Mouse (Mus musculus): ENCODE measurements around the gene P2rx3. TPM values are rescaled to one million over a fixed set of nuclear protein-coding genes. Genes with fewer than 3 reads are reported as not detected.

The P2rx3 gene
- polyA plus RNA-seq, 2 experiments, result 0.69 to 0.81 TPM

- Histone ChIP-seq H3K4me3 (replicated peaks; ENCODE audit: low read length) (no peak overlapping the region), H3K4me2 (replicated peaks; ENCODE audit: low read depth, low read length, severe bottlenecking) (no peak overlapping the region), H3K9ac (ENCODE audit: low read depth, low read length, severe bottlenecking) (no peak overlapping the region), H3K27ac (replicated peaks; ENCODE audit: low read depth, low read length) (no peak overlapping the region), H3K9me3 (ENCODE audit: control insufficient read depth, low read length) (no peaks in the 10 kb centered on the region), H3K4me1 (ENCODE audit: control insufficient read depth, insufficient read depth, low read length) (no peaks in the 10 kb centered on the region), H3K36me3 (ENCODE audit: control insufficient read depth, insufficient read depth, low read length) (no peaks in the 10 kb centered on the region), H3K27me3 (ENCODE audit: control insufficient read depth, insufficient read depth, low read length) (no peaks in the 10 kb centered on the region)
- no peak for TF ChIP-seq POLR2A (IDR thresholded peaks at IDR 0.05; ENCODE audit: borderline replicate concordance, extremely low read depth, insufficient read depth, insufficient read length)
- no peak for ATAC-seq (ENCODE audit: low FRiP score, low read depth)
- WGBS, result 93% methylated on average over 2 of the region's 2 CpGs
- DNase-seq (ENCODE audit: low spot score), result no peak
These were observed 40.9 kb downstream of the P2rx3 start for GRCm38 (mm10) chr2:84996376-84996775.

GRCm38 (mm10) chr2:84987930-84988329 lies 49.3 kb downstream of the P2rx3 start, which contains the start of gene Prg3:
TSS of gene Prg3 (plus strand) at chr2:84988215.
- Histone ChIP-seq H3K4me2 (replicated peaks; ENCODE audit: low read depth, low read length, severe bottlenecking) (no peak within 1 kb of the TSS), H3K27ac (replicated peaks; ENCODE audit: low read depth, low read length) (no peak within 1 kb of the TSS), H3K9ac (ENCODE audit: low read depth, low read length, severe bottlenecking) (no peak within 1 kb of the TSS), H3K4me1 (ENCODE audit: control insufficient read depth, insufficient read depth, low read length) (no peaks in the 10 kb centered on the region), H3K36me3 (ENCODE audit: control insufficient read depth, insufficient read depth, low read length) (no peaks in the 10 kb centered on the region), H3K9me3 (ENCODE audit: control insufficient read depth, low read length) (no peaks in the 10 kb centered on the region), H3K27me3 (ENCODE audit: control insufficient read depth, insufficient read depth, low read length) (no peaks in the 10 kb centered on the region), H3K4me3 (replicated peaks; ENCODE audit: low read length) (no peak within 1 kb of the TSS)
- no peak for TF ChIP-seq POLR2A (IDR thresholded peaks at IDR 0.05; ENCODE audit: borderline replicate concordance, extremely low read depth, insufficient read depth, insufficient read length)
- no peak for DNase-seq (ENCODE audit: low spot score)
- no peak for ATAC-seq (ENCODE audit: low FRiP score, low read depth)
- 60% methylated on average over 1 of the region's 1 CpGs for WGBS

- Histone ChIP-seq H3K36me3 (ENCODE audit: control insufficient read depth, insufficient read depth, low read length) (no peaks in the 10 kb centered on the region), H3K9ac (ENCODE audit: low read depth, low read length, severe bottlenecking) (no peak within 1 kb of the TSS), H3K4me2 (replicated peaks; ENCODE audit: low read depth, low read length, severe bottlenecking) (no peak within 1 kb of the TSS), H3K27me3 (ENCODE audit: control insufficient read depth, insufficient read depth, low read length) (no peaks in the 10 kb centered on the region), H3K4me3 (replicated peaks; ENCODE audit: low read length) (no peak within 1 kb of the TSS), H3K9me3 (ENCODE audit: control insufficient read depth, low read length) (no peaks in the 10 kb centered on the region), H3K27ac (replicated peaks; ENCODE audit: low read depth, low read length) (no peak within 1 kb of the TSS), H3K4me1 (ENCODE audit: control insufficient read depth, insufficient read depth, low read length) (no peaks in the 10 kb centered on the region)
- DNase-seq (ENCODE audit: low spot score), result no peak
- no peak for TF ChIP-seq POLR2A (IDR thresholded peaks at IDR 0.05; ENCODE audit: borderline replicate concordance, extremely low read depth, insufficient read depth, insufficient read length)
- no peak for ATAC-seq (ENCODE audit: low FRiP score, low read depth)
- WGBS, result 60% methylated on average over 1 of the region's 1 CpGs
These were observed 57.1 kb downstream of the P2rx3 start, which contains the start of gene Prg2 for GRCm38 (mm10) chr2:84980188-84980587. TSS of gene Prg2 (plus strand) at chr2:84980461.

GRCm38 (mm10) chr2:84975580-84975979 lies 61.7 kb downstream of the P2rx3 start:
- DNase-seq (ENCODE audit: low spot score) (no peak), ATAC-seq (ENCODE audit: low FRiP score, low read depth) (no peak)
- Histone ChIP-seq H3K4me3 (replicated peaks; ENCODE audit: low read length) (no peak overlapping the region), H3K4me2 (replicated peaks; ENCODE audit: low read depth, low read length, severe bottlenecking) (no peak overlapping the region), H3K4me1 (ENCODE audit: control insufficient read depth, insufficient read depth, low read length) (no peaks in the 10 kb centered on the region), H3K9me3 (ENCODE audit: control insufficient read depth, low read length) (no peaks in the 10 kb centered on the region), H3K27ac (replicated peaks; ENCODE audit: low read depth, low read length) (no peak overlapping the region), H3K36me3 (ENCODE audit: control insufficient read depth, insufficient read depth, low read length) (no peaks in the 10 kb centered on the region), H3K27me3 (ENCODE audit: control insufficient read depth, insufficient read depth, low read length) (no peaks in the 10 kb centered on the region), H3K9ac (ENCODE audit: low read depth, low read length, severe bottlenecking) (no peak overlapping the region)
- no peak for TF ChIP-seq POLR2A (IDR thresholded peaks at IDR 0.05; ENCODE audit: borderline replicate concordance, extremely low read depth, insufficient read depth, insufficient read length)
- WGBS, result 90% methylated on average over 2 of the region's 2 CpGs

GRCm38 (mm10) chr2:84967318-84967991 lies 69.8 kb downstream of the P2rx3 start:
- Histone ChIP-seq H3K4me3 (replicated peaks; ENCODE audit: low read length) (no peak overlapping the region), H3K9me3 (ENCODE audit: control insufficient read depth, low read length) (no peaks in the 10 kb centered on the region), H3K4me2 (replicated peaks; ENCODE audit: low read depth, low read length, severe bottlenecking) (no peak overlapping the region), H3K27ac (replicated peaks; ENCODE audit: low read depth, low read length) (no peak overlapping the region), H3K4me1 (ENCODE audit: control insufficient read depth, insufficient read depth, low read length) (no peaks in the 10 kb centered on the region), H3K36me3 (ENCODE audit: control insufficient read depth, insufficient read depth, low read length) (no peaks in the 10 kb centered on the region), H3K9ac (ENCODE audit: low read depth, low read length, severe bottlenecking) (no peak overlapping the region), H3K27me3 (ENCODE audit: control insufficient read depth, insufficient read depth, low read length) (no peaks in the 10 kb centered on the region)
- no peak for DNase-seq (ENCODE audit: low spot score)
- 73% methylated on average over 5 of the region's 5 CpGs for WGBS
- no peak for TF ChIP-seq POLR2A (IDR thresholded peaks at IDR 0.05; ENCODE audit: borderline replicate concordance, extremely low read depth, insufficient read depth, insufficient read length)
- ATAC-seq (ENCODE audit: low FRiP score, low read depth), result no peak
